Mouse (Mus musculus) adipocyte (in vitro differentiated cells): Measurements from ENCODE around the gene Usp12.
A peak's percentile ranks its signal among the peaks of the same experiment; 100 is the strongest.

ENCODE experiments used
- DNase-seq: peaks from one replicate; pipeline ENCODE4 v3.0.0-alpha.2; 2016; ENCODE audit warnings: low spot score

Gene Usp12

DNA sequence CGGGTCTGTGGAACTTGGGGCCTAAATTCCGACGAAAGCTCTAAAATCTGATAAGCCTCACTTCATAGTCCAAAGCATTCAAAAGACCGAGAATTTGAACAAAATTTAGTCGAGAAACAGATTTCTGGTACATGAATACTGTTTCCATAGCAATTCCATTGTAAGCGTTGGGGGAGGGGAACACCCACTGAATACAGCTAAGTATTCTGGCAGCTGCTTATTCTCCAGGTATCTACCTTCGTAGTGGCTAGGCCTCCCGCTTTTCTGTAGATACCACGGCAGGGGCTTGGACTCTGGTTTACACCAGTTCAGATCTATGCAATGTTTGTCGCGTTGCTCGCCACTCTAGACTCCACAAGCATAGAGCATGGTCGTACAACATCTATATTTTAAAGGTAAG is 922 bp upstream of the Usp12 start:
- no peak for DNase-seq

DNA sequence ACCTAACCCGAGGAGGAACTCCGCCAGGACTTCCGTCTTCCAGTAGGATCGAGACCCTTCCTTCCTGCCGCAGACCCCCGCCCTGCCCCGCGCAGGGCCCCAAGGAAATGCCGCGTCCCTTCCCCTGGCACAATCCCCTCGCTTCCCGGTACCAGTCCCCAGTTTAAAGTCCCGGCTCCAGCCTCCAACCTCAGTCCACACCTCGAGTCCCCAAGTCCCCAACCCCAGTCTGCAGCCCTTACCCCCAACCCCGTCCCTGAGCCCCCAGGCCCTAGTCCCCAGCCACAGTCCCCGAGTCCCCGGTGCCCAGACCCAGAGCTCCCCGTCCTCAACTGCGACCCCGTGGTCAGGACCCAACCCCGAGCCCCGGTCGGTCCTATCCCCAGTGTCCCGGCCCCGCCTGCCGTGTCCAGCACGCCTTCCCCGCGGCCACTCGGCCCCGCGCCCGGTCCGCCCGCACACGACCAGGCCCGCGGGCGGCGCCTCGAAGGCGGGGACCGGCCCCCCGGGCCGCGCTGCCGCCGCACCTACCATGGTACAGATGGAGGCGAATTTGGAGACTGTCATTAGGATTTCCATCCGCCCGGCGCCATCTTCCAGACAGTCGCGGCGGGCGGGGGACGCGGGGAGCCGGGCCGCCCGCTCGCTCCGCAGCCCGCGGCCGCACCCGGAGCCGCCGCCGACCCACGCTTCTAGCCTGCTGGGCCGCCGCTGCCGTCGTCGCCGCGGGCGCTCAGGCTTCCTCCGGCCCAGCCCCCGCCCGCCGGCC is 538 bp downstream of the Usp12 start:
- DNase-seq, result no peak

DNA sequence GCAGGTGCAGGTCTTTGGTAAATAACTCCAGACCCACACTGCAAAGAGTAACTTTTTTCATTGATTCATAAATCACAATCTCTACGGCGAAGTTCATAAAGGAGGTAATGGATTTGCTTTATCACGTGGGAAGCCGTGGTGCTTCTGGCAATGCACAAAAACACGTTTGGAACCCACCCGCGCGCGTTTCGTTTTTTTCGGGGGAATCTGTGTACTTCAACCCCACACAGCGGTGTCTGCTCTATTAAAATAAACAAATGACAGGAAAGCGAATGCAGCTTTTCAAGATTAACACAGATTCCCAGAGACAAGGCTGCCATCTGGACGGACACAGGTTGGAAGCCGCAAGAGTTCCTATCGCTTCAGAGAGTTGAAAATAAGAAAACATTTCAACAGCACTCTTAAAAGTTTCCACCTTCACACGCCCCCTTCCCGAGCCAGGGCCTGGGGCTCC is 1.1 kb downstream of the Usp12 start:
- no peak for DNase-seq

DNA sequence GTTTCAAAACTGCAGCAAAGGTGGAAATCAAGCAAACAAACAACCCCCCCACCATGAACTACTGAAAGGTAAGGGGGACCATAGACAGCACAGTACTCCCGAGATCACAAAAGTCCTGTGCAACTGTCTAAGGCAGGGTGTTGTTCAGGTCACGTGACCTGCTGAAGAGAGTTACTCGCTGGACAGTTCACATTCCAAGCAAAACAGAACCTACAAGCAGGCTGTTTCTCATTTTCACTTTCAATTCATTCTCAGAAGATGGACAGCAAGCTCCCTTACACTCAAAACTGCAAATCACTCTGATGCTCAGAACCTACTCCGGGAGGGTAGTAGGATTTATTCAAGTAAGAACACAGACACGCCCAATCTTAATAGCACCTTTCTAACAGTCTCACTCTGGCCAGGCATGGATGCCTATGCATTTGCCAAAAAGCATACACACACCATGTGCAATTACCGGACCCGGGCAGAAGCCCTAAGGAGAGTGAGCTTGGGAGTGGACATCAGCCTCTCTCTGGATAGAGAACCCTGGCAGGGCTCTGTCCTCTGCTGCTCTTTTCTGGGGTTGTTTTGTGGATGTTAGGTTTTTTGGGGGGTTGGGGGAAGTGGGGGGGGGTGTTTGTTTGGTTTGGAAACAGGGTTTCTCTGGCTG is 2.5 kb downstream of the Usp12 start:
- DNase-seq, result peak; percentile 51

DNA sequence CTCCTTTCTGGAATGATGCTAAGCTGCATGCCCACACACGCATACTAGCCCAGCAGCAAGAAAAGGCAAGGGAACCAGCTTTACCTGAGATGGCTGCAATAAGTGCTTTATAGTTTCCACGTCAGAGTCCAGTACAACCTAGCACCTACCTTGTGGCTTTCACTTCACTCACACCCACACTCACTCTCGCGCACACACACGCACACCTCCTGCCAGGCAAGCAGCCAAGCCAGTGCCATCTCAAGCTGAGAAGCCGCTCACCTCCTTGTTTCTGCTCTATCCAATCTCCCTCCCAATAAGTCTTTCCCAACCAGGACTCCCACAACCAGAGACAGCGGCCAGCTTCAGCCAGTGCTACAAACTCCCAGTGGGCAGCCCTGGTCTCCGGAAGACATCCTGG is 3.9 kb downstream of the Usp12 start:
- DNase-seq, result no peak

DNA sequence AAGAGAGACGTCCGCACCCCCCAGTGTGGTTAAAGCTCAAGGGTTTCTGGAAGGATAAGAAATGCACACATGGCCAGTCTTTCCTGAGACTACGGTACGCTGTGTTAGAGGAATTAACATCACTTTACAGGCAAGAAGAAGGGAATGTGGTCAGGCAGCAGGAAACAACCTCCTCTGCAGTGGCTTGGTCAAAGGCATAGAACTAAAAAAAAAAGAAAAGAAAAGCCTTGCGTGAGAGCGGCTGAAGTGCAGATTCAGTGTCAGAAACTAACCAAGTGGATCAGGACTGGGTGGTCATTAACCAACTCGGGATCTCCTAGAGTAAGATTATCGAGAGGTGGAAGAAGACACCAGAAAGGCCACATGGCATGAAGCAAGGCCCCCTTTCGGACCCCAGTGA is 5.4 kb downstream of the Usp12 start:
- no peak for DNase-seq

DNA sequence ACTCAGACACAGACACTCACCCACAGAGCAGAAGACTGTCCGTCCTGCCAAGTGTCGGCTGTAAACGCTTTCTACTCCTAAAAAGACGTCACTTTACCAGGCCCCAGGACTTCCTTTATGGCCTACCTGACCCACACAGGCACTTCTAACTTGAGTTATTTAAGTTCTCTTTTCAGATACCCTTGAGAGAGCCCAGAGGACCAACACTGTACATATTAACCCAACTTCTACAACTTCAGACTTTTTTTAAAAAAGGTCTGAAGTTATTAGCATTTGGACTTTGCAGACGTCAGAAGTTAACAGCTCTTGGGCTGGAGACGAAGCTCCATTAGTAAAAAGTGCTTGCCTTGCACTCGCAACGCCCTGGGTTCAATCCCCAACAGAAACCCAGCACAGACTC is 8.7 kb downstream of the Usp12 start:
- DNase-seq, result no peak

DNA sequence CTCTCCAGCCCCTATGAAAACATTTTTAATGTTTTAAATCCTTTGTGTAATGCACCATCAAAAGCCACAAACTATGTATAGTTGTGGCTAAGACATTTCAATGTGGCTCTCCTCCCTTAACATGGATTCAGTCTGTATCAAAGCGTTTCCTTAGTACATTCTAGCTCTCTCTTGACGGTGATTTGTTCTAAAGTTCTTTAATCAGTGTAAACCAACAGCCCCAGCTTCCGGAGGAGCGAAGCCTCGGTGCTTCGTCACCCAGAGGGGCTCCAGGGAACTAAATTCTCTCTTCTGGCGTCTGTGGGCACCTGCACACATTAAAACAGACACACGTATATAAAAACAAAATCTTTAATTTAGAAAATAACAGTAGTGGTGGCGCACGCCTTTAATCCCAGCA is 10.9 kb downstream of the Usp12 start:
- DNase-seq, result no peak

DNA sequence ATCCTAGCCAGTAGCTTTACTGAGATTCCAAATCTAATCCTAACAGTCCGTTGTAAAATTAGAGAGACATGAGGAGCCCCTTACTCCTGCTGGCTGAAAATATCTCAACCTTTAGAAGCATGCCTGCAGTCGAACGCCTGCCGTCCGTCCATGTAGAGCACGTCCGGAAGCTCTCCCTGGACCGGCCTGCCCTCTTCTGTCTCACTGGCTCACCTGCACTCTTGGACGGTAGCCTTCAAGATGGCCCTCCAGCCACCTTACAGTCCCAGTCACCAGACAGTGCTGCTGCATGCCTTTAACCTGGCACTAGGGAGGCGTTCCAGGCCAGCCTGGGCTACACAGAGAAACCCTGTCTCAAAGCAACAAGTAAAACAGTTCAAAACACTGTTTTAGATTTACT is 11.5 kb downstream of the Usp12 start:
- DNase-seq, result no peak

DNA sequence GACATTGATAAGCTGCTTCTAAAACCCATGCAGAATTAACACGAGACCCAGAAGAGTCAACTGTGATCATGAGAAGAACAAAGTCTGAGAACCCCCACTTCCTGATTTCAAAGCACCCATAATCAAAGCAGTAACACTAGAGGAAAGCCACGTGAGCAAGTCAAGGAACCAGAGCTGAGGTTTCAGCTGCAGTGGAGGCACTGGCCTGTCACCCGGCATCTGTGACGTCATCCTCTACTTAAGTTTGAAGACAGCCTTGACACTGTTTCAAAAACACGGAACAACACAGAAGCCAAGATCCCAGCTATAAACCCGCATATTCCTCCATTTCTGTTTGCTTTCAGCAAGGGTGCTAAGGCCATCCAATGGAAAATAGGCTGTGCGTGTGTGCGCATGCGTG is 13.1 kb downstream of the Usp12 start:
- DNase-seq, result no peak

DNA sequence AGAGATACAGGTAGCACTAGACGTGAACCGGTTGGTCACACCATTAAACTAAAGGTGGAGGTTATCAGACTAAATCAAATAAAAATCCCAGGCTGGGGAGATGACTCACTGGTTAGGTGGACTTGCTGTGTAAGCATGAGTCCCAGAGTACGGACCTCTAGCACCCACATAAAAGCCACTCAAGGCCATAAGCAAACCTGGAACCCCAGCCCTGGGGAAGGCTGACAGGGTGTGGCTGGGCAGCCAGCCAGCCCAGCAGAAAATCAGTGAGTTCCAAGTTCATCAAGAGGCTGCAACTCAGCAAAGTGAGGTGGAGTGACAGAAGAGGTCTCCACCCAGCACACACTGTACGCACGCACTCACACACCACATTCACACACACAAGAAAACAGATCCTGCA is 14.9 kb downstream of the Usp12 start:
- no peak for DNase-seq

DNA sequence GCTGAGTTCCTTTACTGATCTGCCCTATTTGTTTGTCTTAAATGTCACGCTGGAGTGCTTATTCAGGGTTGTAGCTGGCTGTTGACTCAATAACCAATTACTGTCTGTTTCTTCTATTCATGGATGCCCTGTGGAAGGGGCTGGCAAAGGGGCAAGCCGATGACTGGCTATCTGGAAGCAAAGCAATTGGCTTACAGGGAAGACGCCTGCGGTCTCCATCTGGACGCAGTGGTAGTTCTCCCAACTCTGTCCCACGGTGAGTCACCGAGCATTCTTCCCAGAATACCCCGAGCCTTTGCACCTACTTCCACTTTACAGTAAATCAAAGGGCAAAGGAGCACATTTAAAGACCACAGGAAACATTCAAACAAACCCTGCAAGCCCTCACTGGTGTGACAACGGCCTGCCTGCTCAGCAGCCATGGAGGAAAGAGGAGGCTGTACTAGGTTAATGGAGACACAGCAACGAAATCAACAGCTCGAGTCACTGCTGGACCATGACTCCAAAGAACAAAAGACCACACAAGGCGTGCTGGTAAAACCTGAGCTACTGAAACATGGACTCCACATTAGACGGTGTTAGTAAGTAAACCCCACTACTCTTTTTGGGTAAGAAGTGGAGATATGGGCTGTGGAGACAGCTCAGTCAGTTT is 17.7 kb downstream of the Usp12 start:
- DNase-seq, result no peak

DNA sequence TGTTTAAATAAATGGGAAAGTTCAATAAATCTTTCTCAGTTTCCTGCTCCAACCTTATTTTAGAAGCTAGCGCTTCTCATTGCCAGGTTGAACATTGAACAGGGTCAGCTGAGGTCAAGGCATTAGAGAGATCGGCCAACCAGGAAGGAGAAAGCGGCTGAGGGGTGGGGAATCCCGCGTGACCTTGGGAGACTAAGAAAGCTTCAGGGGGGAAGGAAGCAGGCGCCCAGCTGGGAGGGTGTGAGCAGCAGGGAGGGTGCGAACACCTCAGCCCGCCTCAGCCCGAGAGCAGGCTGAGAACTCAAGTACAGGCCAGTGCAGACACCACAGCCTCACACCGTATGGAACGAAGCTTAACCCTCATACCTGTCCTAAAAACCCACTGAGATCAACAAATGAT is 22.8 kb downstream of the Usp12 start:
- DNase-seq, result no peak

DNA sequence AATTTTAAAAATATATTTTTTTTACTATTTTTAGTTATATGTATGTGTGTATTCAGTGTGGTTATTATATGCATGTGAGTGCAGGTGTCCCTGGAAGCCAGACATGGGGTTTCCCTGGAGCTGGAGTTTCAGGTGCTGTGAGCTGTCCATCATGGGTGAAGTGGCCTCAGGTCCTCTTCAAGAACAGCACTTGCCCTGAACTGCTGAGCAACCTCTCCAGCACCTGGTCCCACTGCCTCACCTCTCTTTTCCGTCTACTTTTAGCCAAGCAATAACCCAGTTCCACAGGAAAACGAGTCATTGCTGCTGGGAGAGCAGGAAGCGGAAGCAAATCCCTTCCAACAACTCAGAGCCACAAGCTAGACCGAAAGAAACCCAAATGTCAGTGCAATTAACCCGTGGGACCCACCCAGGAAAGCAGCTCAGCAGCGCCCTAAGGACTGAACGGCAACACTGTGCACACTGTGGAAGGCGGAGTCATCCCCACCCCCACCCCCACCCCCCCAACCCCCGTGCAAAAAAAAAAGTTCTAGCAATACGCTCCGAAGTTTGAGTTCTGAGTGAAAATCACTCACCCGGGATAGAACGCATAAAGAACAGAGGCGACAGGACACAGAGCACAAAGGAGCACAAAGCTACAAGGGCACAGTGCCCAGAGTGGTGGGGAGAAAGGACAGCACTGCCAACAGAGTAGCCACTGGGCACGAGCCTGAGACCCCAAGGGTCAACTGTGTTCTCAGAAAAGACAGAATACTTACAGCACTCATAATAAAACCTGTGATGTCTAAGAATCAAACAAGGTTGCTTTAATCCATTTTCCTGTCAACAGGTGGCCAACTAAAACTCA is 24.6 kb downstream of the Usp12 start:
- DNase-seq, result no peak

DNA sequence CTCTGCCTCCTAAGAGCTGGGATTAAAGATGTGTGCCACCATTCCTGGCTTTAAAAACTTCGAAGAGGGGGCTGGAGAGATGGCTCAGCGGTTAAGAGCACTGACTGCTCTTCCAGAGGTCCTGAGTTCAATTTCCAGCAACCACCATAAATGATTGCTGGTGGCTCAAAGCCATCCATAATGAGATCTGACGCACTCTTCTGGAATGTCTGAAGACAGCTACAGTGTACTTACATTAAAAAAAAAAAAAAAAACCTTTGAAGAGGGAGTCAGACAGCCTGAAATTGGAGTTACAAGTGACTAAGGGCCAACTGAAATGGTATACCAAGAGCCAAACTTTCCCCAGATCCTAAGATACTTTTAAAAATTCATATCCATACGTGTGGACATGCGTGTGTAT is 29.0 kb downstream of the Usp12 start:
- no peak for DNase-seq

DNA sequence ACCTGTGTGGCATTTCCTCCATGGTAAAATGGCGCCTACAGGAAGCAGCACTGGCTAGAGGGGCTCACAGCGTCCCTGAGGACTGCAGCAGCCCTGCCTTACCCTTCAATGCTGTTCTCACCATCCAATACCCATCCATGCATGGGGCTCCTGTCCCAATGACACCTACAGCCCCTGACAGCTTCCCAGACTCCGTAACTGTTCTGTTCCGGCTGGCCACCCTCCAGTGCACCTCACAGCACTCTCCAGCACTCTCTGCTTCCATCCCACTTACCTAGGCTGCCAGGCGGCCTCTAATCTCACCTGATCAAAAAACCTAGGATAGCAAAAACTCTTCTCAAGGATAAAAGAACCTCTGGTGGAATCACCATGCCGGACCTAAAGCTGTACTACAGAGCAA is 35.6 kb downstream of the Usp12 start:
- DNase-seq, result no peak

DNA sequence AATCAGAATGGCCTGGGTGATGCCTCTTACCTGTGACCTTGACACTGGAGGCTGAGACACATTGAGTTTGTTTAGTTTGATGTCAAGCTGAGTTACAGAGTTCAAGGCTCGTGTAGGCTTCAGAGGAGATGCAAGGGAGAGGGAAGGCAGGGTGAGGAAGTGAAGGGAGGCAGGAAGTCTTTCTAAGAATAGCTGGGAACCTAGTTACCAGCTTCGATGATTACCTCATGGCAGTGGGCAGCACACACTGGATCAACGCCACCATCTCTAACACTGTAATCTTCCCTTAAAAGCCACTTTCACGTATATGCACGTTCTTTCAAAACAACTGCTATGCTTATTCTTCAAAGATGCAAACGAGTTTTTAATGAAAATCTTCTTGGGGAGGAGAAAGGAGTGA is 36.9 kb downstream of the Usp12 start:
- DNase-seq, result no peak

DNA sequence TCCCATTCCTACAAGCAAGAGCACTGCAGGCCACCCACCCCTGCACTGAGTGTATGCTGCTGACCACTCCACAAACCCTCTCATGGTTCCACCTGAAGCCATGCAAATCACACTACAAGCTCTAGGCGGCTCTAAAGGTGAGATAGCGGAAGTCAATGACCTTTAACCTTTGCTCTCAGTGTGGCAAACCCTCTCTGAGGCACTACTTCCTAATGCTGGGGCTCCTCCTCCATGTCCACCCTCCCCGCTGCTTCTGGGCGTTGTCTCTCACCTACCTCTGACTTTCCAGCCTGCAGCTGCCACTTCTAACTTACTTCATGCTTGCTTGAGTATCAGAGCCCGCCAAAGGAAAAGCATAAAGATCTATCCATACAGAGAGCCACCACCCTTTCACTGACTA is 37.5 kb downstream of the Usp12 start:
- DNase-seq, result no peak

DNA sequence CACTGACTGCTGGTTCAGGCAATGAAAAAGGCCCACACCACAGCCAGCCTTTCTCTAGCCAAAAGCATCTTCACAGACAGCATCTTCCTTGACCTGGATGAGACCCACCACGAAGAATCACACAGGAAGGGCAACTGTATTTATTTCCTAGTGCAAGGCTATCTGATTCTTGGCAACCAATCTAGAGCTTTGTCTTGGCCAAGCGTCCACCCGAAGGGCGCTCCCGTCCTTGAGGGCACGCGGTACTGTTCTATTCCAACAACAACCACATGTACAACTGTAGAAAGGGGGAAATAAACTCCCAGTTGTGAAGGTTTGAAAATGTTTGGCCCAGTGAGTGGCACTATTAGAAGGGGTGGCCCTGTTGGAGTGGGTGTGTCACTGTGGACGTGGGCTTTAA is 41.6 kb downstream of the Usp12 start:
- DNase-seq, result no peak

DNA sequence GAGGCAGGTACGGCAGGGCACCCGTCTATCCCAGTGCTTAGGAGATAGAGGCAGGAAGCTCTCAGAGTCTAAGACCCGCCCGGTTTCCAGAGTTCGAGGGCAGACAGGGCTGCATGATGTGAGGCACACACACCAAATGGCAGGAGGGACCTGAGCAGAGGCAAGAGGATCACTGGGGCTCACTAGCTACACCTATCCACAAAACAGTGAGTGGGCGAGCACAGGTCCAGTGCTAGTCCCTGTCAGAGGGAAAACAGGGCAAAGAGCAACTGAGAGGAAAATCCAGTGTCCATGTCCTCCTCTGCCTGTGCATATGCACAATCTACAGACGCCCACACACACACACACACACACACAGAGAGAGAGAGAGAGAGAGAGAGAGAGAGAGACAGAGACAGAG is 43.8 kb downstream of the Usp12 start:
- no peak for DNase-seq

DNA sequence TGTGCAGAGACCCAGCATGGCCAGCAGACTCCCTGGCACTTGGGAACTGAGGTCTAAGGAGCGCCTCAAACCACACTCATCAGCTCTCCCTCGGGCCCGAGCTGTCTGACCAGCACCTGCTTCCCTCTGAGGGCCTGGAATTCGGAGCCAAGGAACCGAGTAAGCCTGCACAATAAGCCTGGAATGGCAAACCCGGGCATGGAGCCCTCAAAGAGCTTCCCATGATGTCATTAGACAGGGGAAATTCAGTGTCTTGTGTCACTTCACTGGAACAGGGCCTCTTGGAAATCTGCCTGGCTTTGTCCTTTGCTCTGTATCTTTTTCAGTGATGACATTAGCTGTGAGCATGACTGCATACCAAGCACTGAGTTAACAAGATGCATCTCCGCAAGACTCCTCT is 44.5 kb downstream of the Usp12 start:
- DNase-seq, result peak; percentile 75

DNA sequence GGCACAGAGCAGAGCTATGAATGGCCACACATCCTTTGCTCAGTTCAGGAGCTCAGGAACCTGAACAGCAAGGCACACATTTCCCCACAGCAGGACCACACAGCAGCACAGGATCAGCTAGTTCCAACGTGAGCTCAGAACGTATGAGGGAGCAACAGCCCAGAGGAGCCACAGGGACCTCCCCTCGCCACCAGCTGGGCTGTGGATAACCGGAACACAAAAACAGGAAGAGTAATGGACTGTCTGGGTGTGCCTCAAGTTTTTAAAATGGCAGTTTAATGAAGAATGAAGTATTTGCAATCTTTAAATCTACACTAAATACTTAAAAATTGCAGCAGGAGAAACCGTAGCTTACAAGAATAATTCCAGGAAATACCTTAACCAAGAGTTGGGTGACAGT is 44.9 kb downstream of the Usp12 start:
- DNase-seq, result no peak
